In genomic region chr11:114741451-114741850, GRCm38 (mm10) we compare ENCODE assay signal across 25 mouse cellular contexts. TPM values are rescaled to one million over a fixed set of nuclear protein-coding genes. Genes with fewer than 3 reads are reported as not detected.
DNase-seq lines count a peak whose midpoint lies in the region; ATAC-seq and TF ChIP-seq lines count a peak whose summit lies in the region.
"Had no signal": no experiment of that assay in that cellular context is flagged by ENCODE, and none has a peak within 500 bp of the region (broad histone marks: within the 10 kb centered on the region; RNA-seq: fewer than 3 reads in every experiment).

No protein-coding gene starts in this region.

- H3K4me1 ChIP-seq in hindbrain, embryonic 11.5 days (replicated peaks; ENCODE audit: control insufficient read depth, insufficient read depth, low read length): peaks cover 11% of the 10 kb centered on the region; the same call in 1 of the 2 replicates
- H3K4me1 ChIP-seq in hindbrain, embryonic 16.5 days (ENCODE audit: control insufficient read depth, insufficient read depth, low read depth, low read length): peaks cover 2% of the 10 kb centered on the region
- peaks cover 15 to 44% of the 10 kb centered on the region in 2 experiments for H3K4me1 ChIP-seq in CH12.LX (ENCODE audit: control insufficient read depth in 1 of 2, insufficient read depth in 2 of 2)
- H3K4me1 ChIP-seq in embryonic facial prominence, embryonic 10.5 days: peaks cover 37% of the 10 kb centered on the region
- H3K4me1 ChIP-seq in neural tube, embryonic 12.5 days: peaks cover 18% of the 10 kb centered on the region
- no peaks in the 10 kb centered on the region for H3K4me1 ChIP-seq in stomach, postnatal 0 days (replicated peaks; ENCODE audit: control insufficient read depth, insufficient read depth)

- H3K79me2 ChIP-seq in CH12.LX (replicated peaks; ENCODE audit: control insufficient read depth, extremely low read depth, insufficient read depth, poor library complexity, severe bottlenecking): no peaks in the 10 kb centered on the region

- dilution Hi-C loops in CH12.LX (cut with MboI; ENCODE audit: extremely low pct_ligation_motif_present, extremely low pct_unique_long_range_greater_than_20kb, low sequenced_read_pairs): no loop called here

- TF ChIP-seq RAD21 in CH12.LX (IDR thresholded peaks at IDR 0.05; ENCODE audit: low read depth, low read length): peak; percentile 31

- TF ChIP-seq POLR2A in CH12.LX (IDR thresholded peaks at IDR 0.05; ENCODE audit: low read depth, low read length): no peak

- H3K27ac ChIP-seq in hindbrain, embryonic 11.5 days (ENCODE audit: low read depth, low read length): peak overlapping the region; percentile 71
- no peak overlapping the region for H3K27ac ChIP-seq in hindbrain, embryonic 16.5 days (ENCODE audit: low read depth, low read length)
- no peak overlapping the region for H3K27ac ChIP-seq in CH12.LX (ENCODE audit: insufficient read depth, low read depth)
- H3K27ac ChIP-seq in embryonic facial prominence, embryonic 10.5 days (replicated peaks): 0 out of 2 replicates have a peak overlapping the region, but pooled peaks have one; percentile 25
- no peak overlapping the region for H3K27ac ChIP-seq in neural tube, embryonic 12.5 days
- no peak overlapping the region for H3K27ac ChIP-seq in stomach, postnatal 0 days (replicated peaks)
- H3K27ac ChIP-seq: embryonic facial prominence, embryonic 13.5 days; limb, embryonic 15.5 days; stomach, embryonic 15.5 days had no signal

- DNase-seq in hindbrain, embryonic 11.5 days (ENCODE audit: low spot score): peak; percentile 70
- DNase-seq in CH12.LX (ENCODE audit: extremely low read depth): peak; percentile 74
- DNase-seq in embryonic facial prominence, embryonic 10.5 days (ENCODE audit: low spot score): no peak
- DNase-seq in stomach, postnatal 0 days (ENCODE audit: low spot score): no peak
- DNase-seq in yolk sac, embryonic 10.5 days (ENCODE audit: low spot score): no peak
- DNase-seq: adrenal gland, adult 2 months; cerebellum, adult 11 months; cerebellum, postnatal 25 days; heart, postnatal 14 days; kidney, adult 9 months; kidney, postnatal 36 days; lung, adult 18-20 months had no signal

- no peaks in the 10 kb centered on the region for H3K36me3 ChIP-seq in hindbrain, embryonic 11.5 days (ENCODE audit: control insufficient read depth, insufficient read depth, low read length)
- H3K36me3 ChIP-seq in hindbrain, embryonic 16.5 days (ENCODE audit: control insufficient read depth, insufficient read depth, low read length): no peaks in the 10 kb centered on the region
- H3K36me3 ChIP-seq in CH12.LX (replicated peaks in 1 of 2; ENCODE audit: control insufficient read depth in 1 of 2, insufficient read depth in 1 of 2, low read length in 1 of 2): no peaks in the 10 kb centered on the region
- no peaks in the 10 kb centered on the region for H3K36me3 ChIP-seq in embryonic facial prominence, embryonic 10.5 days (replicated peaks)
- no peaks in the 10 kb centered on the region for H3K36me3 ChIP-seq in neural tube, embryonic 12.5 days
- no peaks in the 10 kb centered on the region for H3K36me3 ChIP-seq in stomach, postnatal 0 days (ENCODE audit: control insufficient read depth, insufficient read depth, low read length)
- H3K36me3 ChIP-seq: embryonic facial prominence, embryonic 13.5 days; limb, embryonic 15.5 days; stomach, embryonic 15.5 days had no signal

- H3K27me3 ChIP-seq in hindbrain, embryonic 11.5 days (ENCODE audit: control insufficient read depth, insufficient read depth, low read length): peaks cover 2% of the 10 kb centered on the region; the same call in 1 of the 2 replicates
- H3K27me3 ChIP-seq in hindbrain, embryonic 16.5 days (replicated peaks; ENCODE audit: control insufficient read depth, insufficient read depth, low read length): no peaks in the 10 kb centered on the region
- peaks cover 5% of the 10 kb centered on the region for H3K27me3 ChIP-seq in CH12.LX (replicated peaks)
- peaks cover 28% of the 10 kb centered on the region for H3K27me3 ChIP-seq in embryonic facial prominence, embryonic 10.5 days (replicated peaks; ENCODE audit: low read depth, poor library complexity, severe bottlenecking)
- H3K27me3 ChIP-seq in neural tube, embryonic 12.5 days (replicated peaks): no peaks in the 10 kb centered on the region
- H3K27me3 ChIP-seq in stomach, postnatal 0 days (ENCODE audit: control insufficient read depth, insufficient read depth, low read length): no peaks in the 10 kb centered on the region
- H3K27me3 ChIP-seq: embryonic facial prominence, embryonic 13.5 days; stomach, embryonic 15.5 days had no signal

- in situ Hi-C loops in CH12.LX (cut with MboI; ENCODE audit: low pct_ligation_motif_present, low pct_unique_long_range_greater_than_20kb, low sequenced_read_pairs): no loop called here

- H3K4me3 ChIP-seq in hindbrain, embryonic 11.5 days (ENCODE audit: low read depth, low read length): no peak overlapping the region
- no peak overlapping the region for H3K4me3 ChIP-seq in hindbrain, embryonic 16.5 days (ENCODE audit: low read length)
- no peak overlapping the region for H3K4me3 ChIP-seq in CH12.LX (replicated peaks in 1 of 3; ENCODE audit: low read depth in 2 of 3, low read length in 2 of 3, poor library complexity in 1 of 3)
- H3K4me3 ChIP-seq in embryonic facial prominence, embryonic 10.5 days: no peak overlapping the region
- no peak overlapping the region for H3K4me3 ChIP-seq in neural tube, embryonic 12.5 days
- H3K4me3 ChIP-seq in stomach, postnatal 0 days (ENCODE audit: low read depth, low read length): no peak overlapping the region
- H3K4me3 ChIP-seq: embryonic facial prominence, embryonic 13.5 days; limb, embryonic 15.5 days; stomach, embryonic 15.5 days had no signal

- TF ChIP-seq EP300 in CH12.LX (IDR thresholded peaks at IDR 0.05; ENCODE audit: low read length): peak; percentile 69; the same call in 1 of the 2 replicates
- TF ChIP-seq EP300 in stomach, postnatal 0 days (optimal IDR thresholded peaks at IDR 0.05): no peak

- 16% methylated on average over 6 of the region's 6 CpGs for WGBS in hindbrain, embryonic 11.5 days
- WGBS in hindbrain, embryonic 16.5 days: 5% methylated on average over 6 of the region's 6 CpGs
- WGBS in embryonic facial prominence, embryonic 10.5 days: 44% methylated on average over 6 of the region's 6 CpGs
- WGBS in neural tube, embryonic 12.5 days: 5% methylated on average over 6 of the region's 6 CpGs
- 35% methylated on average over 6 of the region's 6 CpGs for WGBS in stomach, postnatal 0 days

- no peak overlapping the region for H3K4me2 ChIP-seq in hindbrain, embryonic 11.5 days (replicated peaks; ENCODE audit: low read depth, low read length)
- H3K4me2 ChIP-seq in hindbrain, embryonic 16.5 days (ENCODE audit: low read length): no peak overlapping the region
- H3K4me2 ChIP-seq in CH12.LX (ENCODE audit: insufficient read depth, low read depth, poor library complexity, severe bottlenecking): 0 out of 2 replicates have a peak overlapping the region, but pooled peaks have one; percentile 2
- H3K4me2 ChIP-seq in neural tube, embryonic 12.5 days (replicated peaks): peak overlapping the region; percentile 24
- H3K4me2 ChIP-seq in stomach, postnatal 0 days (replicated peaks; ENCODE audit: low read depth): no peak overlapping the region
- H3K4me2 ChIP-seq: embryonic facial prominence, embryonic 13.5 days; heart, embryonic 11.5 days; limb, embryonic 15.5 days; stomach, embryonic 15.5 days had no signal

- no peak overlapping the region for H3K9ac ChIP-seq in hindbrain, embryonic 11.5 days (ENCODE audit: low read depth, low read length)
- no peak overlapping the region for H3K9ac ChIP-seq in hindbrain, embryonic 16.5 days (ENCODE audit: low read depth, low read length)
- H3K9ac ChIP-seq in CH12.LX (ENCODE audit: insufficient read depth, low read depth): no peak overlapping the region
- no peak overlapping the region for H3K9ac ChIP-seq in neural tube, embryonic 12.5 days
- H3K9ac ChIP-seq in stomach, postnatal 0 days (ENCODE audit: low read length): no peak overlapping the region
- H3K9ac ChIP-seq: embryonic facial prominence, embryonic 13.5 days; limb, embryonic 15.5 days; stomach, embryonic 15.5 days had no signal

- peak in 1 of 2 experiments; percentile 41; a peak in 2 of 4 replicates for TF ChIP-seq CTCF in CH12.LX (conservative IDR thresholded peaks at IDR 0.05 in 1 of 2, IDR thresholded peaks at IDR 0.05 in 1 of 2; ENCODE audit: low read depth in 2 of 2, low read length in 2 of 2)
- no peak for TF ChIP-seq CTCF in stomach, postnatal 0 days (IDR thresholded peaks at IDR 0.05; ENCODE audit: low read depth)

- ATAC-seq in hindbrain, embryonic 11.5 days (ENCODE audit: low FRiP score): peak; percentile 85
- no peak for ATAC-seq in hindbrain, embryonic 16.5 days
- peak; percentile 74 for ATAC-seq in neural tube, embryonic 12.5 days (ENCODE audit: low FRiP score, low read depth)
- no peak for ATAC-seq in stomach, postnatal 0 days (ENCODE audit: low FRiP score, low TSS enrichment)
- ATAC-seq: CD4-positive, CD25-positive, alpha-beta regulatory T cell, adult 4 months; inflammation-experienced regulatory T-cells, adult 6 months had no signal

- H3K9me3 ChIP-seq in hindbrain, embryonic 11.5 days (ENCODE audit: control insufficient read depth, low read length): no peaks in the 10 kb centered on the region
- no peaks in the 10 kb centered on the region for H3K9me3 ChIP-seq in hindbrain, embryonic 16.5 days (ENCODE audit: control insufficient read depth, low read length)
- H3K9me3 ChIP-seq in CH12.LX (replicated peaks; ENCODE audit: low read length): no peaks in the 10 kb centered on the region
- no peaks in the 10 kb centered on the region for H3K9me3 ChIP-seq in embryonic facial prominence, embryonic 10.5 days
- no peaks in the 10 kb centered on the region for H3K9me3 ChIP-seq in neural tube, embryonic 12.5 days
- no peaks in the 10 kb centered on the region for H3K9me3 ChIP-seq in stomach, postnatal 0 days (ENCODE audit: control insufficient read depth, low read length)
- H3K9me3 ChIP-seq: embryonic facial prominence, embryonic 13.5 days; limb, embryonic 15.5 days; stomach, embryonic 15.5 days had no signal

RNA-seq across cellular contexts. Expression of gene Dnaic2, which starts 14.2 kb away (rescaled TPM):
- polyA plus RNA-seq in hindbrain, embryonic 11.5 days (2014; fragmentation: Nextera tagmentation; extraction: Ambion mirVana): 4.6 and 4.8 TPM in 2 replicates
- polyA plus RNA-seq in hindbrain, embryonic 16.5 days (2015; fragmentation: Nextera tagmentation; extraction: Ambion mirVana): 2.5 and 3.0 TPM in 2 replicates
- 0.17 and 0.59 TPM in 2 replicates for total RNA-seq in CH12.LX (2012; rRNA removed)
- 0.93 and 1.2 TPM in 2 replicates for total RNA-seq in CH12.LX (2014; rRNA removed)
- polyA plus RNA-seq in CH12.LX (2012; ENCODE audit: insufficient read length, low read depth): 0.45 and 0.83 TPM in 2 replicates
- 1.7 and 1.8 TPM in 2 replicates for polyA plus RNA-seq in embryonic facial prominence, embryonic 10.5 days (2016; fragmentation: Nextera tagmentation; extraction: Ambion mirVana)
- 3.0 and 4.2 TPM in 2 replicates for polyA plus RNA-seq in neural tube, embryonic 12.5 days (2016; fragmentation: Nextera tagmentation; extraction: Ambion mirVana)
- 0.35 and 0.36 TPM in 2 replicates for polyA plus RNA-seq in stomach, postnatal 0 days (2015; fragmentation: Nextera tagmentation; extraction: Ambion mirVana)
- total RNA-seq: MEL had no signal
- polyA plus RNA-seq: CD4-positive, CD25-positive, alpha-beta regulatory T cell, adult 4 months; inflammation-experienced regulatory T-cells, adult 6 months had no signal

RNA-seq across cellular contexts. Expression of gene Kif19a, which starts 23.7 kb away (rescaled TPM):
- polyA plus RNA-seq in hindbrain, embryonic 11.5 days (2014; fragmentation: Nextera tagmentation; extraction: Ambion mirVana): 1.8 and 1.9 TPM in 2 replicates
- polyA plus RNA-seq in hindbrain, embryonic 16.5 days (2015; fragmentation: Nextera tagmentation; extraction: Ambion mirVana): 0.55 and 0.69 TPM in 2 replicates
- 5.8 and 8.2 TPM in 2 replicates for total RNA-seq in CH12.LX (2012; rRNA removed)
- 0.66 and 1.9 TPM in 2 replicates for total RNA-seq in CH12.LX (2014; rRNA removed)
- 0.68 and 1.4 TPM in 2 replicates for polyA plus RNA-seq in CH12.LX (2012; ENCODE audit: insufficient read length, low read depth)
- polyA plus RNA-seq in embryonic facial prominence, embryonic 10.5 days (2016; fragmentation: Nextera tagmentation; extraction: Ambion mirVana): 1.3 and 2.0 TPM in 2 replicates
- polyA plus RNA-seq in neural tube, embryonic 12.5 days (2016; fragmentation: Nextera tagmentation; extraction: Ambion mirVana): 2.0 and 3.1 TPM in 2 replicates
- 0.35 and 0.58 TPM in 2 replicates for polyA plus RNA-seq in stomach, postnatal 0 days (2015; fragmentation: Nextera tagmentation; extraction: Ambion mirVana)
- total RNA-seq: MEL had no signal
- polyA plus RNA-seq: CD4-positive, CD25-positive, alpha-beta regulatory T cell, adult 4 months had no signal

RNA-seq across cellular contexts. Expression of gene Btbd17, which starts 54.3 kb away (rescaled TPM):
- 39.2 and 46.2 TPM in 2 replicates for polyA plus RNA-seq in hindbrain, embryonic 11.5 days (2014; fragmentation: Nextera tagmentation; extraction: Ambion mirVana)
- polyA plus RNA-seq in hindbrain, embryonic 16.5 days (2015; fragmentation: Nextera tagmentation; extraction: Ambion mirVana): 22.4 and 24.2 TPM in 2 replicates
- not detected in 2 replicates for total RNA-seq in CH12.LX (2012; rRNA removed)
- not detected in 2 replicates for total RNA-seq in CH12.LX (2014; rRNA removed)
- polyA plus RNA-seq in CH12.LX (2012; ENCODE audit: insufficient read length, low read depth): not detected in 2 replicates
- 10.0 and 17.0 TPM in 2 replicates for polyA plus RNA-seq in embryonic facial prominence, embryonic 10.5 days (2016; fragmentation: Nextera tagmentation; extraction: Ambion mirVana)
- 48.5 and 51.2 TPM in 2 replicates for polyA plus RNA-seq in neural tube, embryonic 12.5 days (2016; fragmentation: Nextera tagmentation; extraction: Ambion mirVana)
- 0.44 and 0.74 TPM in 2 replicates for polyA plus RNA-seq in stomach, postnatal 0 days (2015; fragmentation: Nextera tagmentation; extraction: Ambion mirVana)
- total RNA-seq: adrenal gland, adult 2 months; MEL; neutrophil, adult 5-6 weeks had no signal
- polyA plus RNA-seq: CD4-positive, CD25-positive, alpha-beta regulatory T cell, adult 4 months; inflammation-experienced regulatory T-cells, adult 6 months; thymus, postnatal 0 days had no signal

RNA-seq across cellular contexts. Expression of gene Gpr142, which starts 57.3 kb away (rescaled TPM):
- polyA plus RNA-seq in hindbrain, embryonic 11.5 days (2014; fragmentation: Nextera tagmentation; extraction: Ambion mirVana): 0.20 and 0.45 TPM in 2 replicates
- not detected in 2 replicates for polyA plus RNA-seq in hindbrain, embryonic 16.5 days (2015; fragmentation: Nextera tagmentation; extraction: Ambion mirVana)
- total RNA-seq in CH12.LX (2012; rRNA removed) (not detected in 2 replicates), CH12.LX (2014; rRNA removed) (not detected in 2 replicates)
- polyA plus RNA-seq in CH12.LX (2012; ENCODE audit: insufficient read length, low read depth): not detected in 2 replicates
- 0.18 TPM in 1 of 2 replicates, not detected in the other for polyA plus RNA-seq in embryonic facial prominence, embryonic 10.5 days (2016; fragmentation: Nextera tagmentation; extraction: Ambion mirVana)
- not detected in 2 replicates for polyA plus RNA-seq in neural tube, embryonic 12.5 days (2016; fragmentation: Nextera tagmentation; extraction: Ambion mirVana)
- polyA plus RNA-seq in stomach, postnatal 0 days (2015; fragmentation: Nextera tagmentation; extraction: Ambion mirVana): 0.08 TPM in 1 of 2 replicates, not detected in the other
- total RNA-seq: adrenal gland, adult 2 months; heart, postnatal 14 days; layer of hippocampus, postnatal 14 days; left cerebral cortex, postnatal 25 days; MEL; neutrophil, adult 5-6 weeks had no signal
- polyA plus RNA-seq: adrenal gland, adult 2 months; CD4-positive, CD25-positive, alpha-beta regulatory T cell, adult 4 months; embryonic facial prominence, embryonic 13.5 days; heart, embryonic 11.5 days; inflammation-experienced regulatory T-cells, adult 6 months; limb, embryonic 15.5 days; thymus, postnatal 0 days had no signal

Comparison
In these comparisons a context has a peak if more than half of its experiments do, and no peak if none do; other contexts are left out.
1. ATAC-seq: peak in hindbrain, embryonic 11.5 days (single experiment) and neural tube, embryonic 12.5 days (single experiment); none in hindbrain, embryonic 16.5 days (single experiment) and stomach, postnatal 0 days (single experiment).
2. H3K27ac ChIP-seq: peak in hindbrain, embryonic 11.5 days (single experiment) and embryonic facial prominence, embryonic 10.5 days (single experiment); none in hindbrain, embryonic 16.5 days (single experiment), CH12.LX (single experiment), neural tube, embryonic 12.5 days (single experiment) and stomach, postnatal 0 days (single experiment).
3. DNase-seq: peak in hindbrain, embryonic 11.5 days (single experiment) and CH12.LX (single experiment); none in embryonic facial prominence, embryonic 10.5 days (single experiment), stomach, postnatal 0 days (single experiment) and yolk sac, embryonic 10.5 days (single experiment).
4. H3K4me2 ChIP-seq: peak in CH12.LX (single experiment) and neural tube, embryonic 12.5 days (single experiment); none in hindbrain, embryonic 11.5 days (single experiment), hindbrain, embryonic 16.5 days (single experiment) and stomach, postnatal 0 days (single experiment).